Mouse (Mus musculus) lung, postnatal 10 days (tissue): ENCODE results near the gene Reep3.

Source experiments
- DNase-seq: peaks from one replicate; pipeline ENCODE4 v3.0.0; 2021

Gene Reep3

GRCm38 (mm10) chr10:67108096-67108495 is 11.4 kb upstream of the Reep3 start:
- DNase-seq, result no peak

GRCm38 (mm10) chr10:67107017-67107761 is 10.4 kb upstream of the Reep3 start:
- no peak for DNase-seq

DNA sequence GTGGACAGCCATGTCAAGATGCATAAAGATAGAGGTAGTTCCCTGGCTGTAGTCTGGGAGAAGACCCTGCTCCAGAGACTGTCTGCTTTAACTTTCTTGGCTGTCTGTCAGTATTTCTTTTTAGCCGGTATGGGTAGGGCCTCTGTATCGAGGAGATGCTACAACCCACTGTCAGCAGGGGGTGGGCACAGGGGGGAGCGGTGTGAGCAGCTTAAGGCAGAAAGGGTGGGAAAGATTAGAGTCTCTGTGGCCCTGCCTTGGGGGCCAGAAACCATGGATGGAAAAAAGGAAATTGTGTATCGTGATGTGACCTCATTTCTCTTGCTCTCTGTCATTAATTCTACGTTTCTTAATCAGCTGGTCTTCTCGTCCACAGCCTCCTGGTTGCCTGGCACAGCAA is 9.7 kb upstream of the Reep3 start:
- DNase-seq, result no peak

GRCm38 (mm10) chr10:67105331-67106217 is 8.8 kb upstream of the Reep3 start:
- no peak for DNase-seq

- no peak for DNase-seq
Observed at GRCm38 (mm10) chr10:67104543-67104942, 7.8 kb upstream of the Reep3 start.

GRCm38 (mm10) chr10:67100831-67101251 is 4.1 kb upstream of the Reep3 start:
- DNase-seq, result no peak

GRCm38 (mm10) chr10:67100011-67100661 is 3.4 kb upstream of the Reep3 start:
- peak; percentile 59 for DNase-seq

GRCm38 (mm10) chr10:67099183-67099929 is 2.6 kb upstream of the Reep3 start:
- DNase-seq, result no peak

- no peak for DNase-seq
Observed at GRCm38 (mm10) chr10:67098408-67099050, 1.8 kb upstream of the Reep3 start.

DNA sequence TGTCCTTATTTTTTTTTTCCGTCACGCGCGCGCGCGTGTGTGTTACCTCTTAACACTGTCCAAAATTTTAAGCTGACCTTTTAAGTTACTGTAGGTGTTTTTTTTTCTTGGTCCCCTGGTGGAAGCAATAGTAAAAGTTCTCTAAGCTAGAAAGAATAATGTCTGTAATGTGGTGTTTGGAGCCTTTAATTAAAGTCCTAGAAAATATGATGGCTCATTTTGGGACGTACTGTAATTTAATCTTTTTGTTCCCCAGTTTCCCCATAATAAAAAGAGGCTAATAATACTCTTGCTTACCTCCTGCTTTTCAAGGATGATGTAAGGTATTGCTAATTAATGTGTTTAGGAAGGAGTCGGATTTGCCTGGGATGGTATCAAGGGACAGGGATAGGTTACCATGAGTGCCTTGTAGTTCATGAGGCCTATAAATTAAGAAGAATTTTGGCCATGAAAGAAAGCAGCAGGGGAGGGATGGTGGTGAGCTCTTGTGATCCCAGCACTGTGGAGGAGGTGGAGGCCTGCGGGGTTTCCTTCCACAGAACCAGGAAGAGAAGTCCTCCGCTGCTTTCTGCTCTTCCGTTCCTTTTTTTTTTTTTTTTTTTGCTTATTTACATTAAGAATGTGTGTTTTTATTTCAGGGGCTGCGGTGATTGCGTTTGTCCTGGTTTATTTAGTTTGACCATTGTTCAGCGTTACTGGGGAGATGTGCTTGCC is 849 bp upstream of the Reep3 start:
- DNase-seq, result no peak

- DNase-seq, result peak; percentile 79
Observed at GRCm38 (mm10) chr10:67095798-67096620, 736 bp downstream of the Reep3 start, which contains the start of gene Jmjd1c. Gene Jmjd1c, plus strand, starts transcription at chr10:67096125.

- DNase-seq, result no peak
Observed at GRCm38 (mm10) chr10:67094922-67095321, 1.8 kb downstream of the Reep3 start.

DNA sequence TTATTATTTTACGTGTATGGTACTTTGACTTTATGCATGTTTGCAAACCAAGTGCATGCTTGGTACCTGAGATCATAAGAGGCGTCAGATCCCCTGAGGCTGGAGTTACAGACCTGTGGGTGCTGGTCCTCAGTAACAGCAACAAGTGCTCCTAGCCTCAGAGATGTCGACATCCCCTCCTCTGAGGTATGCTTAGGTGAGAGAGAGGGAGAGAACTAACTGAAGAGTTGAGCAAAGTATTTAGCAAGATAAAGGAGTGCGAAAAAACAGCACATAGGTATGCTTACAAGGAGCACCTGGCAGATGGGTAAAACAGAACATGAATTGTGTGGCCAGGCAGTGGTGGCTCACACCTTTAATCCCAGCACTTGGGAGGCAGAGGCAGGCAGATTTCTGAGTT is 6.1 kb downstream of the Reep3 start:
- DNase-seq, result no peak

DNA sequence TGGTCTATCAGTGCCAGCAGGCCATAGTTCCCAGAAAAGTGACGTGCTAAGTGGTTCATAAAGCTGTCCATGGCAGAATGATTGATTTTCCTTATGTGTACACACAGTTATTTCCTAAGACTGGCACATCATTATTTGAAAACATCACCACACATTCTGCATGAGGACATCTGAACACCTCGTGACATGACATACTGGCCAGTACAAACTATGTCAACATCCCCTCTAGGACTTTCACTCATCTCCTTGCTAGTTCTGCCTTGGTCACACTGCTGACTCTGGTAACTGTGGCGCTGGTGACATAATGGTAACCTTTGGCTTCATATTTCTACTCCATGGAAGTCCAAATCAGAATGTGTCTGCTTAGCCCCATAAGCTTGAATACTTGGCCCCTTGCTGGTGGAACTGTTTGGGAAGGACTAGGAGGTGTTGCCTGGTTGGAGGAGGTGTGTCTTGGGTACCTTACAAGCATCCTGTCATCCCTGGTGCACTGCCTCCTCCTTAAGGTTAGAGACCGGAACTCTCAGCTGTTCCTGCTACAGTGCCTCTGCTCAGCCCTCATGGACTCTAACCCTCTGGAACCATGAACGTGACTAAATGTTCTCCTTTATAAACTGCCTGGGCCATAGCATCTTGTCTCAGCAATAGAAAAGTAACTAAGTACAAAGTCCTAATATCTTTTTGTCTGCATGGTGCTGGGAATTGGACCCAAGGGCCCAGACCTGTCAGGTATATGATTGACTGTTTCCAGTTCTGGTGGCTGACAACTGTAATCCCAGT is 9.1 kb downstream of the Reep3 start:
- no peak for DNase-seq

DNA sequence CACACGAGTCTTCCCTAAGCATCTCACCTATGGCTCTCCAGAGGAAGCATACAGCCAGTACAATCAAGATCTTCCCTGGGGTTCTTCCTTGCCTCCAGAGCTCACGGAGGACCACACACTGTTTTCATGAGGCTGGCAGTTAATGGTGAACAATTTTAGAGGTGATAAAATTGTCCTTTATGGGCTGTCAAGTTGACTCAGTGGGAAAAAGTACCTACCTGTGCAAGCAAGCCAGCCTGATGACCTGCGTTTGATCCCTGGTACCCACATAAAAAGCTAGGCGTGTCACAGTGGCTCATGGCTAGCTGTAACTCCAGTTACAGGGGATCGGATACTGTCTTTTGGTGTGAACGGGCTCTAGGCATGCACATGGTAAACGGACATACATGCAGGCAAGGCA is 10.8 kb downstream of the Reep3 start:
- no peak for DNase-seq

- DNase-seq, result no peak
Observed at GRCm38 (mm10) chr10:67085124-67085523, 11.6 kb downstream of the Reep3 start.

GRCm38 (mm10) chr10:67083446-67084166 is 13.1 kb downstream of the Reep3 start:
- no peak for DNase-seq

DNA sequence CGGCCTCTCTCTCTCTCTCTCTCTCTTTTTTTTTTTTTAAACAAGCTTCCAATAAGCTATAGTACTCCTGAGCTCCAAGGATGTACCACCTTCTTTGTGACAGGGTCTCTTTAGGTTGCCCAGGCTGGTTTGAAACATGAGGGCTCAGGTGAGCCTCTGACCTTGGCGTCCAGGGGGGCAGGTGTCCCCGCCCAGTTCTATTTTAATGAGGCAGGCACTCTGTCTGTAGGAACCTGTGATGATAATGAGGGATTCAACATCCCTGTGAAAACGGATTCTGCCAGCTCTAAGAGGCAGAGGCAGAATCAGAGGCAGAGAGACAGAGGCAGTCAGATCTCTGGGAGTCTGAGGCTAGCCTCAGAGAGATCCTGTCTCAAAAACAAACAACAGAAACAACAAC is 14.2 kb downstream of the Reep3 start:
- DNase-seq, result no peak
